Mouse (Mus musculus): ENCODE results near the gene Serpina3j. TPM values are rescaled to one million over a fixed set of nuclear protein-coding genes. Genes with fewer than 3 reads are reported as not detected.
"Not testable (repeated sequence)": the region's sequence is repeated elsewhere in the genome, so short reads cannot be mapped to it uniquely, and the experiment has no call there.

Serpina3j gene
- polyA plus RNA-seq, 2 experiments, result not detected

DNA sequence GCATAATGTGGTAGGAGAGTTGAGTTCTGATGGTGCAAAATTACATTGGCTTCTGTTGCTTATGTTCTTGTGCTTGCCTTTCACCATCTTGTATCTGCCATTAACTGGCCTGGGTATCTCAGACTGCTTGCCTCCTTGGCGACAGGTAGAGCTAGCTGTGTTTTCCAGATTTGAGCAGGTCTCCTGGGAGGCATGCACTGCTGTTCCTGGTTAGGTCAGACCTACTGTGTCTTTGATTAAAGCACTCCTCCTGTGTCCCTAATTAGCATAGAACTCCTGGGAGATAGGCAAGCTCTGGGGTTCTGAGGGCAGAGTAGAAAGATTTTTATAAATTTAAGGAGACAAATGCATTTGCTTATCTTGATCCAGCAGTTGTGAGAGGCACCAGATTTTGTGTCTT, 17.3 kb downstream of the Serpina3j start:
- no peaks in the 10 kb centered on the region for H3K36me3 ChIP-seq (replicated peaks; ENCODE audit: control insufficient read depth, insufficient read depth, low read depth)
- 28% methylated on average over 1 of the region's 1 CpGs for WGBS (ENCODE audit: insufficient replicate concordance)
- H3K27ac ChIP-seq, result no peak overlapping the region
- no peaks in the 10 kb centered on the region for H3K4me1 ChIP-seq (replicated peaks; ENCODE audit: control insufficient read depth in 2 of 2, insufficient read depth in 2 of 2, low read length in 1 of 2)
- H3K9ac ChIP-seq (replicated peaks), result no peak overlapping the region
- no peak overlapping the region for H3K4me3 ChIP-seq (ENCODE audit: insufficient read depth in 1 of 2, low read depth in 2 of 2, low read length in 2 of 2)
- DNase-seq (ENCODE audit: low read depth in 3 of 3, low spot score in 3 of 3), result no peak
- no peaks in the 10 kb centered on the region for H3K27me3 ChIP-seq (ENCODE audit: control insufficient read depth, insufficient read depth, low read length)
- no peak overlapping the region for H3K4me2 ChIP-seq (ENCODE audit: low read depth)
- no peak for ATAC-seq (ENCODE audit: insufficient read depth)
- no peaks in the 10 kb centered on the region for H3K9me3 ChIP-seq (ENCODE audit: control insufficient read depth, low read length)
- TF ChIP-seq EP300 (IDR thresholded peaks at IDR 0.05; ENCODE audit: low read depth) (no peak), CTCF (IDR thresholded peaks at IDR 0.05; ENCODE audit: low read depth) (no peak)

GRCm38 (mm10) chr12:104336873-104337272, 22.5 kb downstream of the Serpina3j start:
- not testable (repeated sequence) for H3K27me3 ChIP-seq (ENCODE audit: control insufficient read depth, insufficient read depth, low read length); DNase-seq (ENCODE audit: low read depth in 3 of 3, low spot score in 3 of 3); ATAC-seq (ENCODE audit: insufficient read depth); H3K36me3 ChIP-seq (replicated peaks; ENCODE audit: control insufficient read depth, insufficient read depth, low read depth); H3K9ac ChIP-seq (replicated peaks); H3K9me3 ChIP-seq (ENCODE audit: control insufficient read depth, low read length); H3K27ac ChIP-seq; H3K4me1 ChIP-seq (replicated peaks; ENCODE audit: control insufficient read depth in 2 of 2, insufficient read depth in 2 of 2, low read length in 1 of 2); H3K4me2 ChIP-seq (ENCODE audit: low read depth); H3K4me3 ChIP-seq (ENCODE audit: insufficient read depth in 1 of 2, low read depth in 2 of 2, low read length in 2 of 2)

- H3K9ac ChIP-seq (replicated peaks); H3K27me3 ChIP-seq (ENCODE audit: control insufficient read depth, insufficient read depth, low read length); H3K4me2 ChIP-seq (ENCODE audit: low read depth); H3K27ac ChIP-seq; H3K4me3 ChIP-seq (ENCODE audit: insufficient read depth in 1 of 2, low read depth in 2 of 2, low read length in 2 of 2); DNase-seq (ENCODE audit: low read depth in 3 of 3, low spot score in 3 of 3); H3K4me1 ChIP-seq (replicated peaks; ENCODE audit: control insufficient read depth in 2 of 2, insufficient read depth in 2 of 2, low read length in 1 of 2); ATAC-seq (ENCODE audit: insufficient read depth); H3K36me3 ChIP-seq (replicated peaks; ENCODE audit: control insufficient read depth, insufficient read depth, low read depth); H3K9me3 ChIP-seq (ENCODE audit: control insufficient read depth, low read length): not testable (repeated sequence)
- WGBS (ENCODE audit: insufficient replicate concordance), result 73% methylated on average over 3 of the region's 3 CpGs
Measured at GRCm38 (mm10) chr12:104338226-104338625, 23.9 kb downstream of the Serpina3j start, which contains the start of the genes Serpina3k and Serpina3m. TSS of gene Serpina3k (plus strand) at chr12:104338486. TSS of gene Serpina3m (plus strand) at chr12:104338486.

DNA sequence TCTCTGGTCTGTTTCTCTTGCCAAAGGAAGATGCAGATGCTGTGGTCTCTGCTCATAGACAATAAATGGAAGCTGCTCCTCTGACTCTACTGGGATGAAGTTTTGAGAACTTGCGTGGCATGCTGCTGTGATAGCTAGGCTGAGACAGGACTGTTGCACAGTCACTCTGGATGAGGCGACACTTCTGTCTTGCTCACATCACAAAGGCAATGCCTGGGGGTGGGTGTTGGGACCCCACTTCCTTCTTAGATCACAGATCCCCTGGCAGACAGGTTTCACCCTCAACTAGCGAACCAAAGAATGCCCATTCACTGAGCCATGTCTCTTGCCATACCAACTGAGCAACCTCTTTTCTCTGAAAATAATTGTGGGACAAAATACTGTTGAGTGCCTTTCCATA, 24.4 kb downstream of the Serpina3j start:
- 58% methylated on average over 3 of the region's 3 CpGs for WGBS (ENCODE audit: insufficient replicate concordance)
- H3K4me2 ChIP-seq (ENCODE audit: low read depth), result no peak overlapping the region
- no peak overlapping the region for H3K9ac ChIP-seq (replicated peaks)
- TF ChIP-seq EP300 (IDR thresholded peaks at IDR 0.05; ENCODE audit: low read depth), result no peak
- TF ChIP-seq CTCF (IDR thresholded peaks at IDR 0.05; ENCODE audit: low read depth), result no peak
- no peaks in the 10 kb centered on the region for H3K4me1 ChIP-seq (replicated peaks; ENCODE audit: control insufficient read depth in 2 of 2, insufficient read depth in 2 of 2, low read length in 1 of 2)
- no peaks in the 10 kb centered on the region for H3K27me3 ChIP-seq (ENCODE audit: control insufficient read depth, insufficient read depth, low read length)
- no peaks in the 10 kb centered on the region for H3K9me3 ChIP-seq (ENCODE audit: control insufficient read depth, low read length)
- H3K4me3 ChIP-seq (ENCODE audit: insufficient read depth in 1 of 2, low read depth in 2 of 2, low read length in 2 of 2), result no peak overlapping the region
- H3K36me3 ChIP-seq (replicated peaks; ENCODE audit: control insufficient read depth, insufficient read depth, low read depth), result no peaks in the 10 kb centered on the region
- ATAC-seq (ENCODE audit: insufficient read depth) (no peak), DNase-seq (ENCODE audit: low read depth in 3 of 3, low spot score in 3 of 3) (no peak)
- no peak overlapping the region for H3K27ac ChIP-seq

DNA sequence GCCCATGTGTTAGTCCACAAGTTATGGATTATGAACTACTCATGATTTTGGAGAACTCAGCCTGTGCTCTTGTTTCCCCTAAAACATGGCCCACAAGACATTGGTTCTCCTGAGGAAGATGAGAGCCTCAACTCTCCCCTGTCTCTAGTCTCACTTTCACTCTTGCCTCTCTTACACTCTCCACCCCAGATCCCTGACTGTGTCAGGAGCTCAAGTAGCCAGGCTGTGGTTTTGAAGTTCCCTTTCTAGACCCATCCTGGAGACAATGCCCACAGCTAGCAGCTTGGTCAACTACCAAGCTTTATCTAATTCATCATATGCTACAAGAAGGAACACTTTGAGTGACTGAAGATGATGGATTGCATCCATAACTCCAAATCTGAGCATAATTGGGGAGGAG, 28.1 kb downstream of the Serpina3j start:
- not testable (repeated sequence) for H3K4me1 ChIP-seq (replicated peaks; ENCODE audit: control insufficient read depth in 2 of 2, insufficient read depth in 2 of 2, low read length in 1 of 2); H3K4me2 ChIP-seq (ENCODE audit: low read depth); H3K9ac ChIP-seq (replicated peaks); ATAC-seq (ENCODE audit: insufficient read depth); H3K36me3 ChIP-seq (replicated peaks; ENCODE audit: control insufficient read depth, insufficient read depth, low read depth); DNase-seq (ENCODE audit: low read depth in 3 of 3, low spot score in 3 of 3); H3K4me3 ChIP-seq (ENCODE audit: insufficient read depth in 1 of 2, low read depth in 2 of 2, low read length in 2 of 2); H3K27ac ChIP-seq; H3K27me3 ChIP-seq (ENCODE audit: control insufficient read depth, insufficient read depth, low read length); H3K9me3 ChIP-seq (ENCODE audit: control insufficient read depth, low read length)

GRCm38 (mm10) chr12:104345181-104345580, 30.8 kb downstream of the Serpina3j start:
- Histone ChIP-seq H3K9me3 (ENCODE audit: control insufficient read depth, low read length) (no peaks in the 10 kb centered on the region), H3K36me3 (replicated peaks; ENCODE audit: control insufficient read depth, insufficient read depth, low read depth) (no peaks in the 10 kb centered on the region), H3K4me1 (replicated peaks; ENCODE audit: control insufficient read depth in 2 of 2, insufficient read depth in 2 of 2, low read length in 1 of 2) (no peaks in the 10 kb centered on the region), H3K4me2 (ENCODE audit: low read depth) (no peak overlapping the region), H3K9ac (replicated peaks) (no peak overlapping the region), H3K4me3 (ENCODE audit: insufficient read depth in 1 of 2, low read depth in 2 of 2, low read length in 2 of 2) (no peak overlapping the region), H3K27ac (no peak overlapping the region), H3K27me3 (ENCODE audit: control insufficient read depth, insufficient read depth, low read length) (no peaks in the 10 kb centered on the region)
- no peak for ATAC-seq (ENCODE audit: insufficient read depth)
- TF ChIP-seq CTCF (IDR thresholded peaks at IDR 0.05; ENCODE audit: low read depth) (no peak), EP300 (IDR thresholded peaks at IDR 0.05; ENCODE audit: low read depth) (no peak)
- WGBS (ENCODE audit: insufficient replicate concordance), result 66% methylated on average over 2 of the region's 2 CpGs
- no peak for DNase-seq (ENCODE audit: low read depth in 3 of 3, low spot score in 3 of 3)
